Mouse (Mus musculus) CH12.LX (cell line): Measurements from ENCODE around the gene Baz1b.

ENCODE experiments used
- CTCF ChIP-seq, 2 experiments: IDR thresholded peaks in 1 of 2; conservative IDR thresholded peaks in 1 of 2; 2 replicates each; pipeline ENCODE4 v1.5.1; 2011 to 2012; ENCODE audit warnings: low read depth in 2 of 2, low read length in 2 of 2, improper control_type of control experiment in 1 of 2, inconsistent platforms in 1 of 2, mild to moderate bottlenecking in 1 of 2, moderate library complexity in 1 of 2
- MAFK ChIP-seq: IDR thresholded peaks from 2 replicates; pipeline ENCODE4 v1.6.1; 2011; ENCODE audit warnings: low read length, improper control_type of control experiment; ENCODE audit not compliant: insufficient replicate concordance

DNA sequence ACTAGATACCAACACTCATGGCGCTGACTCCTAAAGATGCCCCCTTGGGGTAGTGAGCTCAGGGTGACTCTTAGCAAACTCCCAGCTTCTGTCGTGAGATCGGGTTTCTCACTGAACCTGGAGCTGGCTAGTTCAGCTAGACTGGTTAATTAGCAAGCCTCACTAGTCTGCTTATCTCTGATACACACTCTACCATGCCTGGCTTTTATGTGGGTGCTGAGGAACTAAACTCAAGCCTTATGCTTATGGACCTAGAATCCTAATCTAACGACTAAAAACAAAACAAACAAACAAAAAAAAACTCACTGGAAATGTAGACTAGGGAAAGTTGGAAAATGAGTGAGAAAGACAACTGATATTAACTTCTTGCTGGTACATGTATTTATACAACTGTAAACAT is 42.6 kb upstream of the Baz1b start:
- TF ChIP-seq MAFK (no peak), CTCF (conservative IDR thresholded peaks at IDR 0.05 in 1 of 2, IDR thresholded peaks at IDR 0.05 in 1 of 2; ENCODE audit: low read depth in 2 of 2, low read length in 2 of 2) (no peak)
